Mouse (Mus musculus): Measurements from ENCODE around the gene Itgae.
A peak's percentile ranks its signal among the peaks of the same experiment; 100 is the strongest.

Itgae gene

DNA sequence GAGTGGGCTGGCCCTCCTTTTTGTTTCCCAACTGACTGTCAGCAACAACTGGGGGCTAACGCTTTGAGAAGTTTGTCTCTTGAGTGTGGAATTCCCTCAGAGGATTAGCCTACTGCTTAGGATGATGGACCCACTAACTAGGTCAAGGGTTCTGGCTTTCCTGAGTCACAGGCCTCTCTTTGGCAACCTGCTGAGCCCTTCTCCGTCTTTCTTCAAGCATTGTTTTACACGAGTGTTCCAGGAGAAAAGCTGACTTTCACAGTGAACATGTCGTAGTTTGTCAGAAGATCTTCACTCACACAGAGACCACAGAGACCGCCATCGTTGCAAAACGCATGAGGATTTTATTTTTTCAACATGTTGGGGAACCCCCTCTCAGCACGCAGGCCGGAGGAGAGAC, 57.8 kb downstream of the Itgae start:
- DNase-seq (ENCODE audit: low spot score), result no peak

DNA sequence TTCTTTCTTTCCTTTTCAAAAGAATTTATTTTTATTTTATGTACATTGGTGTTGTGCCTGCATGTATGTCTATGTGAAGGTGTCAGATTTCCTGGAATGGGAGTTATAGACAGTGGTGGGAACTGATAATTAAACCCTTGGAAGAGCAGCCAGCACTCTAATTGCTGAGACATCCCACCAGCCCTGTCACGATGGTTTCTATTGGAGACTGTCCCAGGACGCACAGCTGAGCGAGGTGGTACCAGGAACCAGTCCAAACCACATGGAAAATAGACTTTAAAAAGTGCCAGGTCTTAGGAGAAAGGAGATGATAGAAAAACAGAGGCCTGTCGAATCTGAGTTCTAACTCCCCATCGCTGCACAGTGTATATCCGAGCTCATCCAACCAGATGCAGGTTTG, 64.7 kb downstream of the Itgae start:
- no peak for DNase-seq (ENCODE audit: low spot score)

GRCm38 (mm10) chr11:73159957-73160810, 69.8 kb downstream of the Itgae start, which contains the start of gene P2rx5:
Gene P2rx5 (plus strand): TSS chr11:73160421.
- no peak for DNase-seq (ENCODE audit: low spot score)

DNA sequence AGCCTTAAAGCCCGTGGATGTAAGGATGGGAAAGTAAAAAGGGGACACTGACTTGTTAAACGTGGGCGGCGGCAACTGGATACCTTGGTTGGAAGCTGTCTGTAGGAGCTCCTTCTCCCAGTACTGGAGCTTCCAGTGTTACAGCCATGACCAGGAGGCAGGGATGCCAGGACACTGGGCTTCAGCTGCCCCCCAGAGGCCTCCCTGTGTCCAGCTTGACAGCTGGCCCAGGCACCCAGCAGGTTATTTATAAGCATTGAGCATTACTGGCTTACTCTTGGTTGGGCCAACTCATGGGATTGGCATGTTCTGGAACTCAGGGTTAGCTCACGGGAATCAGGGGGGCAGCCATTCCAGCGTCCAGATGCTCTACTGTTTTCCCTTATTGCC, 70.4 kb downstream of the Itgae start:
- no peak for DNase-seq (ENCODE audit: low spot score)

DNA sequence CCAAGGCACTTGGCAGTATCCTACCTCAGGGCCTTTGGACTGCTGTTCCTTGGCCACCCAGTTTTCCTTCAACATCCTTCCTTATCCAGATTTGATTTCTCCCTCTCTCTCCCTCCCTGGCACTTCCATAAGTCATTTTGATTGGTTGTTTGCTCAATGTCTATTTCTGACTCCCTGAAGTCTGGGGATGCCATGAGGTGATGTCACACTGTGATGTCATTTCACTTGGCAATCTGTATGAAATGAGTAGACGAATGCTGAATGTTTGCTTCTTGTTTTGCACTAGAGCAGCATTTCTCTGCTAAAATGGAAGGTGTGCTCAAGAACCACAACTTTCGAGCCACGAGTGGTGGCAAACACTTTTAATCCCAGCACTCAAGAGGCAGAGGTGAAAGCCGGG, 71.2 kb downstream of the Itgae start:
- no peak for DNase-seq (ENCODE audit: low spot score)

DNA sequence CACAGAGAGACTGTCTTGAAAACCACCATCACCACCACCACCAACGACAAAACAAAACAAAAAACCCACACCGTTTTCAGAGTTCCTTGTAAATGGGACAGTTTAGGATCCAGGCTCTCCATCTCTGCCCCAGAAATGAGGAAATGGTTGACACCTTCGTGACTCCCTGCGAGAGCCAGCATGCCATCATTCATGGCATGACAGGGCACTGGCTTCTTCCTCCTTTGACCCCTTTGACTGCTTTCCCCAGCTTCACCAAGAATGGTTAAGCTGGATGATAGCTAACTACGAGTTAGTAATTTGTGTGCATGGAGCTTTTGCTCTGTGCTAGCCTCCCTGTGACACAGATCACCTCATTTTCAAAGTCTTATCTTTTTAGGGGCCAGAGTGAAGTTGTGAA, 71.9 kb downstream of the Itgae start:
- DNase-seq (ENCODE audit: low spot score), result no peak

- DNase-seq (ENCODE audit: low spot score), result no peak
Observed at GRCm38 (mm10) chr11:73168071-73168470, 77.7 kb downstream of the Itgae start.

DNA sequence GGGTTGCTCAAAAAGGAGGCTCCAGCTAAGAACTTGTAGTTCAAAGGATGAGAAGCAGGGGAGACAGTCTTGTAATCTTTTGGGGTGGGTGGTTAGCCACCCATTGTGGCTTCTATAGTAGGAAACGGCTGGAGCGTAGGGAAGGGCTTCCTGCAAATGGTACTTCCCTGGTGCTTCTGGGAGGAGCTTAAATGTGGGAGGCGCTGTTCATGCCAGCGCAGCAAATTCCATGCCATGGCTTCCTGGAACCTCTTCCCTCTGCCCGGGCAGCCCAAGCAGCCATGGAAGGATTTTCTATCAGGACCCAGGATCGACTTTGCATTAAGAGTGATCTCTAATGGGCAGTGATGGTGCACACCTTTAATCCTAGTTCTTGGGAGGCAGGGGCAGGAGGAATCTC, 78.2 kb downstream of the Itgae start:
- no peak for DNase-seq (ENCODE audit: low spot score)

DNA sequence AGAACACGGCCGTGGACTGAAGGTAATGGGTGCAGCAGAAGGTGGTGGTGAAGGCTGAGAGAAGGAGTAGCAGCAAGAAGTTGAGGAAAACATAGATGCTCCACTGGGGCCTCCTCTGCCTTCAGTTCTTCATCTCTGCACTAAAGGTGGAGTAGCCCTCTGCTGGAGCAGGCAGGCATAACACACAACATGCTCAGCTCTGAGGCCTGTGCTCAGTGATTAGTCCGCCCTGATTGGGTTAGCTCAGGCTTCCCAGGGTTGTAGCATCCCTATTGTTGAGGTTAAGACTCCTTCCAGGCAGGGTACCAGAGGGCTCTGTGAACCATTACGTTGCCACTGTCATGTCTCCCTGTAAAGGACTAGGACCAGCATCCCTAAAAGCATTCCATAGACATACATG, 78.8 kb downstream of the Itgae start:
- peak; percentile 18 for DNase-seq (ENCODE audit: low spot score)

DNA sequence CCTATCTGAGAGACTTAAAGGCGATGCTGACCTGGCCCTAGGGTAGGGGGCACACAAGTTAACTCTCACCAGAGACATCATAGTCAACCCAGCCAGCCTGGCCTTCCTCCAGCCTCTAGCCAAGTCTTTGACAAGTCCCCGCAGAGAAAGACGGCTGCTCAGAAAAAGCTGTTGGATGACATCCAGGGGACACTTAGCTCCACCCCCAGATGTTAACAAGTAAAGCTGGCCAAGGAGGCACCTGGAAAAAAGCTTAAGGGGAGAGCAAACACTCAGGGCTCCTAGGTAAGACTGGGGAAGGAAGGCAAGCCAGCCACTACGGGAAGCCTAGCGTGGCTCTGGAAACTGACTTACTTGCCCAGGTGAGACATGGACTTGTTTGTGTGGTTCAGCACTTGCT, 81.8 kb downstream of the Itgae start:
- no peak for DNase-seq (ENCODE audit: low spot score)

DNA sequence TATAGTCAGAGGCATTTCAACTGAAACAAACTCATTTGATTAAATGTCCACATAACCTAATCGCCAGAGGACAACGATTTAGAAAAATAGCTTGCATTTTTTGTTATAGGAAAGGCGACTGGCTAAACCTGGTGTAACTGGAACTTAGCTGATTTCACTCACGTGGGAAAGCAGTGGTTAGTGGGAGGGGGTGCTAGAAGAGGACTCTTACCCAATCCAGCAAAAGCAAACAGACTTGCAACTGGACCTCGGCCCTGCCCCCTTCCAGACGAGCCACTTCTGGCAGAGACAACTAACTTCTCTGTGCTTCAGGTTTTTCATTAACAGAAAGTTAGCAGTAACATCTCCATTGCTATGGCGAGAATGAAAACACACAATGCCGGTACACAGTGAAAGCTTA, 85.2 kb downstream of the Itgae start:
- no peak for DNase-seq (ENCODE audit: low spot score)

- DNase-seq (ENCODE audit: low spot score), result no peak
Observed at GRCm38 (mm10) chr11:73176186-73176585, 85.8 kb downstream of the Itgae start.

DNA sequence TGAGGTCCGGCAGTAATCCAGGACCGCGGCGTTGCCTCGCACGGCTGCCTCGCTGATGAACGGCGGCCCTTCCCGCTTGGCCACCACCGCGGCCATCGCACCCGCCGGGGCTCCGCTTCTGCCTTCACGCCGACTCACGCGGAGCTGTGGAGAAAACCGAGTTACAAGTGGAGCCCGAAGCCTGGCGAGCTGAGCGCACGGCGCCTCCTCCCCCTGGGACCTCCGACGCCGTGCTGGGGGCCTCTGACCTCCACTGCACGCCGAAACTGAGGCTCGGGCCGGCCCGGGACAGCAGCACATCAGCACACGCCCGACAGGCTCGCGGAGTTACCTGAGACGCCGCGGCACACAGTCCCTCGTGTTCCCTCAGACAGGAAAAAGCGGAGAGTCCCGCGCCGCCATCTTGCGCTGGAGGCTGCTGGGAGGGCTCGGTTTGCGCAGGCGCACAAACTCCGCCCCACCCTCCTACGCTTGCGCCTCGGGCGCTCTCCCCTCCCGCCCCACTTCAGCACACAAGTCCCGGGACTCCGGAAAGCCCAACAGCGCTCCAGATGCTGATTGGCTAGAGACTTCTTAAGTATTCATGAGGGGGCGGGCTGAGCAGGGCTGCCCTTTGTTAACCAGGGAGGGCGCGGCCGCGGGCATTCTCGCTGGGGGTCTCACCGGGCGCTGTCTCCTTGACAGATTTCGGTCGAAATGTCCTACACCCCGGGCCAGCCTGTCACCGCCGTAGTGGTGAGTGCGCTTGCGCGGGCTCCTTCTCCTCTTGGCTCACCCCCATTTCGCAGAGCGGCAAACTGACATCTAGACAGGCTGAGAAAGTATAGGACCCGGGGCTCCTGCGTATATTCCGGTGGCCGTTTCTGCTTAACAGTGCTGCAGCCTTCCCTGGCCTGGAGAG, 86.5 kb downstream of the Itgae start, which contains the start of the genes Emc6 and Tax1bp3:
Gene Emc6 (minus strand): TSS at position 430 of the 901 bp plus-strand sequence.
Gene Tax1bp3 (plus strand): TSS at position 476 of the 901 bp plus-strand sequence.
- DNase-seq (ENCODE audit: low spot score), result peak; percentile 89

DNA sequence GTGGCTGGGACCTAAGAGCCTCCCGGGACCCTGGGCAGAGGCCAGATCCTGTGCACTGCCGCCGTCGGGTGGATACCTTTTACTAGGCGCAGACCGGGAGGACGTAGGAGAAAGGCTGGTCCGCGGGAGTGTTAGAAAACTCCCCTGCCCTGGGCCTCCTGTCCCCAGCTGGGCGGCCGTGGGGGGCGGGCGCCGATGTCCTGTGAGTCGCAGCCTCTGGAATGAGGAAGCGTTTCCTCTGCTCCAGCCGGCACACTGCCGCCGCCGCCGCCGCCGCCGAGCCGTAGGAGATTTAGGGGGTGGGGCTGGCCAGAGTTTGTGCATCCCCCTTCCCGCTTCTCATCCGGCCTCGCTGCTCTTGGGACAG, 87.1 kb downstream of the Itgae start:
- peak; percentile 65 for DNase-seq (ENCODE audit: low spot score)

DNA sequence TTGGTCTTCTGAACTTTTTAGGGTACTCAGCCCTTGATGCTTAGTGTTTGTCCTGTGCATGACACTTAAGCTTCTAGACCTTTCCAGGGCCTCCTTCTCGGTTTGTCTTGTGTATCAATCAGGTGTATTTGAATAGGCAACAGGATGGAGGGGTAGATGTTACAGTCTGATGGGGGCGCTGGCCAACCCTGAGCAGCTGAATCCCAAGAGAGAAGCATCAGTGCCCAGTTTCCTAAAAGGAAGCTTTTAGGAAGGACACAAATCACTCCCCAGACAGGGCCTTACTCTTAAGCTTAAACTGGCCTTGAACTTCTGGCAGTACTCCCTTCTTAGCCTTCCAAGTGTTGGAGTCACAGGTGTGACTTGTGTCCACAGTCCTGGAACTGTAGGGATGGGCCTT, 87.5 kb downstream of the Itgae start:
- DNase-seq (ENCODE audit: low spot score), result no peak

DNA sequence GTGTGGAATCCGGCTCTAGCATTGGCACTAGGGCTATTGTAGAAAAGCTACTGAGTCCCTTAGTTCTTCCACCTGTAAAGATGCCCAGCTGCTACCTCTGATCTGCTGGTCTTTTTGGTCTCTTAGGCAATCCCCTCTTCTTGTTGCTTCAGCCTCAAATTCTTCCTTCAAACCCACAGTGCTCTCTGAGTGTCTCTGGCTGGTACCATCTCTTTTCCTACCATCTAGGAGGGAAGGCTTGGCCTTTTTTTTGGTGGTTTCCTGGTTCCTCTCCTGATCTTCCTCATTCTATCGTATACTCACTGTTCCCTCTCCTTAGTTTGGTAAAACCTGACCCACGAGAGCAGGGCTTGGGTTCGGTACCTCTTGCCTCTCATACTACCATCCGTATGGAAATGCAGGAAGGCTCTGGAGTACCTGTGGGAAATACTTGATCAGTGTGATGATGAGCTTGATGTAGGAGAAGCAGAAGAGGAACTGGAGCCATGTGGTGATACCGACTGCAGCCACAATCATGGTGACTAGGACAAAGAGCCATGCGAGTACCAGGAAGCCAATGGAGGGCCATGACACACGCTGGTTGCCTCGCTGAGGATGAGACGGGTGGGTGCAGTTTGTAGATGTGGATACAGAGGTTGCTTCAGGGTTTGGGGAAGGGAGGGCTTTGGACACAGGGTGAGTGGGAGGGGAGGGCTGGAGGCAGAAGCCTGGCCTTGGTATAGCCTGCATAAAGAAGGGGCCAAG, 95.7 kb downstream of the Itgae start:
- DNase-seq (ENCODE audit: low spot score), result no peak

- DNase-seq (ENCODE audit: low spot score), result no peak
Observed at GRCm38 (mm10) chr11:73187231-73187630, 96.8 kb downstream of the Itgae start.

DNA sequence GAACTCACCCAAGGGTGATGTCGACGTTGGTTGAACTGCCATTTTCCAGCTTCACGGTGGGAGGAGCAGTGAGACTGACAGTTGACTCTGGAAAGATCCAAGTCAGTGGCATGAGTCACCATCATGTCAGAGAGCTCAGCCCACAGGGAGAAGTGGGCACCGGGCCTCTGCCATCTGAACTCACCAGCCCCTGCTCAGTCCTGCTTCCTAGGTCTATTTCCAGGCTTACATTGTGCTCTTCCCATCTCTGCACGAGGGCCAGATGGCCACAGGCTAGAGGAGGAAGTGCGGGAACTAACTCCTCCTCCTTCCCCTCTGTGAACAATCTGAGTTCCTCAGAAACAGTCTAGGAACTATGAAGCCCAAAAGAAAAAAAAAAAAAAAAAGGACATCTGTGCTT, 102.7 kb downstream of the Itgae start:
- no peak for DNase-seq (ENCODE audit: low spot score)

GRCm38 (mm10) chr11:73194444-73194843, 104.1 kb downstream of the Itgae start:
- no peak for DNase-seq (ENCODE audit: low spot score)

All from ovary, postnatal 10 days (tissue).